Mouse (Mus musculus): Measurements from ENCODE around the gene Grin3b.
"Not testable (repeated sequence)": the region's sequence is repeated elsewhere in the genome, so short reads cannot be mapped to it uniquely, and the experiment has no call there.

Grin3b gene

DNA sequence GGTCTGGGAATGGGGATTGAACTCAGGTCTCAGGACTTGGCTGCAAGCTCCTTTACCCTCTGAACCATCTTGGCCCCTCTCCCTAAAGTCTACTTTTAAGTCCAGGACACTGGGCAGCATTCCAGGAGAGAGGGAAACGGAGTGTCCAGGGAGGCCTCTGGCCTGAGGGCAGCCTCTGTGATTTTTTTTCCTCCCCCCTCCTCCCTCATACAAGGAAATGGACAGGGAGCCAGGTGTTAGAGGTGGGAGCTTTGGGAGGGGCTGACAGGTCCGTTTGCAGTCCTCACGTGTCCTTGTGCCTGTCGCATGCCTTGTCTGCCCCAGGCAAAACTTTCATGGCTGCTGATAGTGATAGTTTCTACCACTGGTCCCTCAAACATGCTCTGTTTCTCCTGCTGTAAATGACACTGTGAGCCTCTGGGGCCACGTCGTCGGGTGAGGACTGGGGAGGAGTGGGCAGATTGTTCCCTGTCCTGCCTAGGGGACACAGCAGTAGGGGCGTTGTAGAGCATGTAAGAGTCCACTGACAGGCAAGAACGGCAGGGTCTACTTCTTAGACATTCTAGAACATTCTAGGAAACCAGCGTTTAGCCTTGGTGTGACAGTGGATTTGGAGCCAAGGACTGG lies 34.1 kb upstream of the Grin3b start:
- no peak for DNase-seq

GRCm38 (mm10) chr10:79936911-79937441 lies 33.5 kb upstream of the Grin3b start:
- no peak for DNase-seq

DNA sequence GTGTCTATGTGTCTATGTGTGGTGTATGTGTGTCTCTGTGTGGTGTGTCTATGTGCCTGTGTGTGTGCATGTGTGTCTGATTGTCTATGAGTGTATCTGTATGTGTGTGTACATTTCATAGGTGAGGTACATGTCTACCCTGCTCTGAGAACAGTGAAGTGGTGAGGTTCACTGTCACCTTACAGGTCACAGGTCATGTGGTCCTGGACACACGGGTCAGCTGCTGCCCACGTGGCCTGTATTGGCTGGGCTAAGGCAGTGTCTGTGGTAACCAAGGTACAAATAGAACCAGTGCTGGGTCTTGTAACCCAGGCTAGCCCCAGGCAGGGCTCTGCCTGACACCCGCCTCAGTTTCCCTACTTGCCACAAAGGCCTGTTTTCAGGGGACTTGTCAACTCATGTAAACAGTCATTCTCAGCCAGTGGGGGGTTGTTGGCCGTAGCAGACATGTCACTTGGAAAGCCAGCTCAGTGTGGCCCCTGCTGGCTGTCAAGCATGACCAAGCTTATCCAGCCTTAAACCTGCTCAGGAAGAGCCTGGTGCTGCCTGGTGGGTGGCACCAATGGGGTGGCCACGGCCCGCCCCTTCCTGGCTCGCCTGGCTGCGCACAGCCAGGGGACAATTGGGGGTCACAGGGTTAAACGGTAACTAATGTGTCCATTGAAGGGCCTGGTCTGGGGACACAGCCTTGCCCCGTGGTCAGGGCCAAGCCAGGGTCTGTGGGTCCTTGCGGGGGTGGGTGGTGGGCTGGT lies 32.6 kb upstream of the Grin3b start:
- DNase-seq = no peak

GRCm38 (mm10) chr10:79940749-79941148 lies 29.8 kb upstream of the Grin3b start:
- no peak for DNase-seq

GRCm38 (mm10) chr10:79942988-79943387 lies 27.5 kb upstream of the Grin3b start:
- DNase-seq = no peak

GRCm38 (mm10) chr10:79943471-79943901 lies 27.0 kb upstream of the Grin3b start:
- no peak for DNase-seq

- peak; percentile 76 for DNase-seq
Observed at GRCm38 (mm10) chr10:79945507-79946234, 24.8 kb upstream of the Grin3b start.

- DNase-seq = peak; percentile 47
Observed at GRCm38 (mm10) chr10:79946752-79947322, 23.7 kb upstream of the Grin3b start.

- no peak for DNase-seq
Observed at GRCm38 (mm10) chr10:79947502-79947901, 23.0 kb upstream of the Grin3b start.

DNA sequence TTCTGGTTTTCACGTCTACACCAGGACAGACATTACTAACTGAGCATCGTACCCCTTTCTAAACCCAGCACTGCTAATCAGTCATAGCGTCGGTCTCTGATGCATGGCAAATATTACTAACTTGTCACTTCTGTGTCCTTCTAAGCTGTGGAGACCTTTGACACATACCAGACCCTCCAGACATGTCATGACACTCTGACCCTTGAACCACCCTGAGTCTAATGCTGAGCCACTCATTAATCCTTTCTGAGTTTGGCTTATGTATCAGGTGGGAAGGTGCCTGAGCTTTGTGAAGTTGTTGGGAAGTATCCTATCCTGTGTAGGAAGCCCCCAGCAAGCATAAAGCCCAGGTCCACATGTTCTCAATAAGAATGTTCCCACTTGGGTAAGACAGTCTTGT lies 20.6 kb upstream of the Grin3b start:
- no peak for DNase-seq

DNA sequence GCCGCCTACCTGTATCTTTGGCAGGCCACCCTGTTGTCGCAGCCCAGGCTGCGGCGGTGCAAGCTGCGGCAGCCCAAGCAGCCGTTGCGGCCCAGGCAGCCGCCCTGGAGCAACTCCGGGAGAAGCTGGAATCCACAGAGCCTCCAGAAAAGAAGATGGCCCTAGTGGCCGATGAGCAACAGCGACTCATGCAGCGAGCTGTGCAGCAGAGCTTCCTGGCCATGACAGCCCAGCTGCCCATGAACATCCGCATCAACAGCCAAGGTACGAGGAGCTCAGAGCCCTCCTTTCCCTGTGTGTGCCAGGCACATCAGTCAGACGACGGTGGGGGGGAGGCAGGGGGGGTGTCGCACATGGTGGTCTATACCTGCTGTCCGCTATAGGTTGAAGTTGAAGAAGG lies 19.9 kb upstream of the Grin3b start:
- no peak for DNase-seq

DNA sequence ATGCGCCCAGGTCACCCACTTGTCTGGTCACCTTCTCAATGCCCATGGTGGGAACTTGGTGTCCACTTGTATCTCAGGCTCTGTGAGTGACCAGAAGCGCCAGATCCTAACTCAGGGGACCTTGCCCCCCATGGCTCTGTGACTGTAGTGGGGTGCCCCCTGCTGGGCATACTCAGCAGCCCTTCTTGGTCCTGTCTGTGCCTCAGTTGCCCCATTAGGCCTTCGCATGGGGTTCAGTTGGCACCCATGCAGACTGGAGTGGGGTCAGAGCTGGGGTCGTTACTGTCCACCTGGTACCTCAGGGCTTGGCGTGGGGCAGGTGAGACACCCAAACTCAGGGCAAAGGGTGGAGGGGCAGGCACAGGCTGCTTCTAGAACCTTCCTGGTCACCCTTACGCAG lies 16.6 kb upstream of the Grin3b start:
- DNase-seq = peak; percentile 39

GRCm38 (mm10) chr10:79955691-79956090 lies 14.8 kb upstream of the Grin3b start:
- no peak for DNase-seq

- no peak for DNase-seq
Observed at GRCm38 (mm10) chr10:79956643-79957154, 13.8 kb upstream of the Grin3b start.

GRCm38 (mm10) chr10:79958140-79958816 lies 12.2 kb upstream of the Grin3b start:
- DNase-seq = peak; percentile 88

GRCm38 (mm10) chr10:79959412-79959811 lies 11.1 kb upstream of the Grin3b start:
- DNase-seq = not testable (repeated sequence)

- peak; percentile 98 for DNase-seq
Observed at GRCm38 (mm10) chr10:79959847-79960601, 10.5 kb upstream of the Grin3b start, which contains the start of gene Wdr18. Gene Wdr18, plus strand, starts transcription at chr10:79960152.

DNA sequence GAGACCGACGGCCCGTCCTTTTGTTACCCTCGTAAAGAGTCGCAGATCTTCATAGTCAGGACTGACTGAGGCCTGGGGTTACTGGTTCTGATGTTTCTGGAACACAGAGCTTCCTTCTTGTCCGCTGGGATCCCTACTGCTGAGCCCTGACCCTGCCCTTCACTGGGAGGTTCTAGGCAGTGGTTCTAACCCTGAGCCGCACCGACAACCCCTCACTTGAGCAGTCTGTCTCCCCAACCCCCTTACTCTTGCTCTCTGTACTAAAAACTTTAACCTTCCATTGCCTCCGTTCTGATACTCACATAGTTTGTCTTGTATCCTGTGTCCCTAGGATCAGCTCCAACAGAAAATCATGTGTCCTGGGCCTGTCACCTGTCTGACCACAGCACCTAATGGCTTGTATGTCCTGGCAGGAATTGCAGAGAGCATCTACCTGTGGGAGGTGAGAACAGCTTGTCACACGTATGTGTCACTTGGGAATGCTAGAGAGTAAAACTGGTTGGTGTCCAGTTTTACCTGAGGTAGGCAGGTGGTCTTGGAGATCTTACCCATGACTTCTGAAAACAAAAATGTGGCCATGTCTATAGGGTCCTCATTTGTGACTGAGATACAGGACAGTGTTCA lies 9.7 kb upstream of the Grin3b start:
- no peak for DNase-seq

DNA sequence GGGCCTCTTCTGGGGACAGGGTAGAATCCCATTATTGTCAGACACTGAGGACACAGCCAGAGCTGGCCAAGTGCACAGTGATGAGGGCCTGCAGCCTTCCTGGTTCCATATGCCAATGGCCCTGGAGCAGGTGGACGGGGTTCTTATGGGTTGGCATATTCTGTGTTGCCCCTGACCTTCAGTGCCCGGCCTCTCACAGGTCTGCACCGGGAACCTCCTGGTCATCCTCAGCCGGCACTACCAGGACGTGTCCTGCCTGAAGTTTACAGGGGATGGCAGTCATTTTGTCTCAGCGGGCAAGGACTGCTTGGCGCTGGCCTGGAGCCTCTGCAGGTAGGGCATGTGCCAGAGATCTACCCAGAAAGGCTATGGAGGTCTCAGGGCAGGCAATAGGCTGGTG lies 5.8 kb upstream of the Grin3b start:
- no peak for DNase-seq

- DNase-seq = no peak
Observed at GRCm38 (mm10) chr10:79965325-79965724, 5.2 kb upstream of the Grin3b start.

- DNase-seq = no peak
Observed at GRCm38 (mm10) chr10:79966886-79967400, 3.6 kb upstream of the Grin3b start.

All from embryo, embryonic 11 days (tissue).